In the genomic region with DNA sequence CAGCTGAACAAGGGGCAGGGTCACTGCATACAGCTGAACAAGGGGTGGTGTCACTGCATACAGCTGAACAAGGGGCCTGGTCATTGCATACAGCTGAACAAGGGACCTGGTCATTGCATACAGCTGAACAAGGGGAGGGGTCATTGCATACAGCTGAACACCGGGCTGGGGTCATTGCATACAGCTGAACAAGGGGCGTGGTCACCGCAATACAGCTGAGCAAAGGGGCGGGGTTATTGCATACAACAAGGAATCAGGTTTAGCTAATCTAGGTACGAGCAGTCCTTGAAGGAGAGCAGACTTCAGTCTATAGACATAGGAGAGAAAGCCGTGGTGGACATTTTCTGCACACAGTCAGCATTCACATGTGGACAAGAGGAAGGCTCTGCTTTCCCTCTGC, we compare ENCODE assay signal across 27 mouse cellular contexts.
"Had no signal": no experiment of that assay in that cellular context is flagged by ENCODE, and none has a peak within 500 bp of the region (broad histone marks: within the 10 kb centered on the region; RNA-seq: fewer than 3 reads in every experiment).

No protein-coding gene starts in this region.

- H3K4me3 ChIP-seq: embryonic facial prominence, embryonic 10.5 days; embryonic facial prominence, embryonic 12.5 days; embryonic facial prominence, embryonic 13.5 days; embryonic facial prominence, embryonic 15.5 days; erythroblast, embryonic 14.5 days; forebrain, embryonic 10.5 days; forebrain, embryonic 12.5 days; forebrain, embryonic 13.5 days; forebrain, embryonic 15.5 days; gastrocnemius, adult 2 months; heart, adult 2 months had no signal

- H3K36me3 ChIP-seq: embryonic facial prominence, embryonic 10.5 days; embryonic facial prominence, embryonic 12.5 days; embryonic facial prominence, embryonic 13.5 days; embryonic facial prominence, embryonic 15.5 days; forebrain, embryonic 10.5 days; forebrain, embryonic 12.5 days; forebrain, embryonic 15.5 days had no signal

- H3K27ac ChIP-seq: embryonic facial prominence, embryonic 10.5 days; embryonic facial prominence, embryonic 12.5 days; embryonic facial prominence, embryonic 13.5 days; embryonic facial prominence, embryonic 15.5 days; forebrain, embryonic 10.5 days; forebrain, embryonic 12.5 days; forebrain, embryonic 13.5 days; forebrain, embryonic 15.5 days; gastrocnemius, adult 2 months; heart, adult 2 months had no signal

- DNase-seq: cerebellum, adult 9-10 months; cerebellum, adult 9-11 months; cerebellum, postnatal 10 days; cerebellum, postnatal 14 days; cerebellum, postnatal 25 days; cerebellum, postnatal 36 days; embryo, embryonic 11 days; forebrain, postnatal 0 days; gastrocnemius, adult 2 months; gastrocnemius, postnatal 10 days; gastrocnemius, postnatal 14 days; gastrocnemius, postnatal 25 days; gastrocnemius, postnatal 36 days; heart, adult 11 months; heart, adult 18-20 months; heart, adult 2 months had no signal

- ATAC-seq: forebrain, embryonic 13.5 days; forebrain, embryonic 14.5 days; forebrain, embryonic 15.5 days; forebrain, embryonic 16.5 days; forebrain, postnatal 0 days had no signal

- H3K9ac ChIP-seq: embryonic facial prominence, embryonic 12.5 days; embryonic facial prominence, embryonic 13.5 days; embryonic facial prominence, embryonic 15.5 days; forebrain, embryonic 12.5 days; forebrain, embryonic 13.5 days; forebrain, embryonic 15.5 days; forebrain, postnatal 0 days had no signal

- H3K4me2 ChIP-seq: embryonic facial prominence, embryonic 12.5 days; embryonic facial prominence, embryonic 13.5 days; embryonic facial prominence, embryonic 15.5 days; forebrain, embryonic 12.5 days; forebrain, embryonic 13.5 days; forebrain, embryonic 15.5 days had no signal

- H3K9me3 ChIP-seq: embryonic facial prominence, embryonic 10.5 days; embryonic facial prominence, embryonic 12.5 days; embryonic facial prominence, embryonic 13.5 days; embryonic facial prominence, embryonic 15.5 days; forebrain, embryonic 10.5 days; forebrain, embryonic 12.5 days; forebrain, embryonic 13.5 days; forebrain, embryonic 15.5 days had no signal

- H3K4me1 ChIP-seq: embryonic facial prominence, embryonic 12.5 days; embryonic facial prominence, embryonic 13.5 days; embryonic facial prominence, embryonic 15.5 days; forebrain, embryonic 12.5 days; forebrain, embryonic 13.5 days; forebrain, embryonic 15.5 days had no signal
